Mouse (Mus musculus) neural tube, embryonic 14.5 days (tissue): ENCODE measurements around the gene Gm26558. TPM values are rescaled to one million over a fixed set of nuclear protein-coding genes. Genes with fewer than 3 reads are reported as not detected.

Experiments
- ATAC-seq: fragments of 200-750 bp; cut with Nextera tagmentation; 2 replicates; pipeline ENCODE4 v1.8.0; 2017; ENCODE audit warnings: low read depth, mild to moderate bottlenecking, moderate TSS enrichment, moderate library complexity
- H3K27ac ChIP-seq: fragments of 300-500 bp; sonication (generic); 2 replicates; pipeline ENCODE4 v1.5.1; 2014; ENCODE audit warnings: low read depth, mild to moderate bottlenecking, control low read depth, low read length, moderate library complexity, mixed read lengths
- H3K27me3 ChIP-seq: fragments of 300-500 bp; sonication (generic); 2 replicates; pipeline ENCODE4 v1.6.1; 2014; ENCODE audit warnings: low read length; ENCODE audit not compliant: control insufficient read depth, insufficient read depth
- H3K36me3 ChIP-seq: fragments of 300-500 bp; sonication (generic); 2 replicates; pipeline ENCODE4 v1.6.1; 2014; ENCODE audit warnings: low read length, mixed read lengths; ENCODE audit not compliant: control insufficient read depth, insufficient read depth
- H3K4me1 ChIP-seq: fragments of 300-500 bp; sonication (generic); 2 replicates; pipeline ENCODE4 v1.6.1; 2014; ENCODE audit warnings: low read length; ENCODE audit not compliant: control insufficient read depth, insufficient read depth
- H3K4me2 ChIP-seq: fragments of 300-500 bp; sonication (generic); 2 replicates; pipeline ENCODE4 v1.6.1; 2014; ENCODE audit warnings: mild to moderate bottlenecking, low read depth, low read length, control low read depth
- H3K4me3 ChIP-seq: fragments of 300-500 bp; sonication (generic); 2 replicates; pipeline ENCODE4 v1.5.1; 2014; ENCODE audit warnings: low read depth, low read length, control low read depth, mixed read lengths
- H3K9ac ChIP-seq: fragments of 300-500 bp; sonication (generic); replicated peaks from 2 replicates; pipeline ENCODE4 v1.6.1; 2014; ENCODE audit warnings: low read depth, mild to moderate bottlenecking, control low read depth, low read length, mixed read lengths
- H3K9me3 ChIP-seq: fragments of 300-500 bp; sonication (generic); 2 replicates; pipeline ENCODE4 v1.6.1; 2016; ENCODE audit warnings: low read length; ENCODE audit not compliant: control insufficient read depth
- WGBS: fragments of 180-500 bp; shearing (Covaris S2); extraction: QIAGEN DNeasy Blood & Tissue Kit; methylation state at CpG from one replicate; pipeline ENCODE4 v1.1.7; 2014; 5-methylcytosine and 5-hydroxymethylcytosine counted together
- polyA plus RNA-seq: library from polyadenylated mRNA; unstranded; fragments of >200 nt; fragmentation: Nextera tagmentation; extraction: Ambion mirVana; gene quantifications from 2 replicates; pipeline ENCODE4 v1.2.1, GENCODE M21; 2014

The Gm26558 gene
- polyA plus RNA-seq, 1 experiment from 2014 or later: 5.0 TPM

DNA sequence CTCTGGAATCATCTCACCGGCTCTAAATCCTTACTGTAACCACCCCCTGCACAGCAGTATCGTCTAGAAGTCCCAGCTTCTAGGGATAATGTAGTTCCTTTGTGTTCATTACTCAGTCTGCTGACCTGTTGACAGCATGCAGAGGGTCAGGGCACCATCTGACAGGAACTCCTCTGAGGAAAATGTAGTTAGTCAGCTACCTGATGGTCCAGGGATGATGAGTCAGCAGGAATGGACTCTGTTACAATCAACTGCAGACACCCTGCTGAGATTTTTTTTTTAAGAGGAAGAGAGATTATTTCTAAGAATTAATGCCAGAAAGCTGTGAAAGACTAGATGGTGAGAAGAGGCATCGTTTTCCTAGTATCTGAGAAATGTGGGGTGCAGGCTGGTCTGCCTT is 45.3 kb downstream of the Gm26558 start:
- 73% methylated on average over 3 of the region's 3 CpGs for WGBS

DNA sequence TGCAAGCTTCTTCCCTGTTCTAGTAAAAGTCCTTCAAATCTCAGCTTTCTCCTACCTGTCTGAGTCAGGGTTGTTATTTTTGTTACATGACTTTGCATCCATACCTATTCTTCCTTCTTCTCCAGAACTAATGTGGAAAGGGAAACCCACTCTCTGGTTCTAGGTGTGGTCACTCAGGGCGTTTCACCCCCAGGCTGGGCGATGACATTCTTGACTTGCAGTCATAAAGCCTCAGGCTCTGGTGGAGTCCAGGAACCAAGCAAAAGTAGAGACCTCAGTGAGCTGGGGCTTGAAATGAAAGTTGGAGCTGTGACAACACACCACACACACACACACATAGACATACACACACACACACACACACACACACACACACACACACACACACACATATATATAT is 45.8 kb downstream of the Gm26558 start:
- no peaks in the 10 kb centered on the region for H3K9me3 ChIP-seq
- ATAC-seq: no peak
- no peaks in the 10 kb centered on the region for H3K36me3 ChIP-seq
- WGBS: 66% methylated on average over 2 of the region's 2 CpGs
- no peaks in the 10 kb centered on the region for H3K4me1 ChIP-seq
- no peak overlapping the region for H3K27ac ChIP-seq
- H3K27me3 ChIP-seq: no peaks in the 10 kb centered on the region
- H3K9ac ChIP-seq: no peak overlapping the region
- H3K4me3 ChIP-seq: no peak overlapping the region
- no peak overlapping the region for H3K4me2 ChIP-seq

More for the DNA sequence above, 45.3 kb downstream of the Gm26558 start:
- H3K9ac ChIP-seq: no peak overlapping the region
- H3K27me3 ChIP-seq: no peaks in the 10 kb centered on the region
- H3K36me3 ChIP-seq: no peaks in the 10 kb centered on the region
- H3K9me3 ChIP-seq: no peaks in the 10 kb centered on the region
- no peak overlapping the region for H3K4me3 ChIP-seq
- H3K27ac ChIP-seq: no peak overlapping the region
- no peaks in the 10 kb centered on the region for H3K4me1 ChIP-seq
- no peak for ATAC-seq
- no peak overlapping the region for H3K4me2 ChIP-seq

DNA sequence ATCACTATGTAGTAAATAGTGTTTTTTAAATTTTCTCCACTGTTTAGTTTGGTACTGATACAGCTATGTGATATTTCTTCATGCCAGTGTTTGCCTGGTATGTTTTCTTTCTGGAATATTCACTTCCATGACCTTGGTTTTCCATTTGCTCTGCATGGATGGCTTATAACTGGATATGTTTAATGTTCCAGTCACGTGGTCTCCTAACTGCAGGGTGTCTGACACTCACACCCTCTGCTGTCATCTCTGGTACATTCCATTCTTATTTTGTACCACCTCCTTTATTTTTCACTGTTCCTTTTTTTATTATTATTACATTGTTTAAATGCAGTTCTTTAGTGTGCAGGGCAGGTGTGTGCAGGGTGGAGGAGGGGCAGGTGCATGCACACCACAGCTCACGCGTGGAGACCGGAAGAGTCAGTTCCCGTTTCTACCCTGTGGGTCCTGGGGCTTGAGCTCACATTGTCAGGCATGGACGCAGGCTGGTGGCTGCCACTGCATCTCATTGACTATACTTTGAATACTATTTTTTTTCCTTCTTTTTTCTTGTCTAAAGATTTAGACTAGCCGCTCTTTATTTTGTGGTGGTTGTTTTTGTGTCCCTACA is 47.1 kb downstream of the Gm26558 start:
- Histone ChIP-seq H3K9ac (no peak overlapping the region), H3K4me2 (no peak overlapping the region), H3K27me3 (no peaks in the 10 kb centered on the region), H3K4me3 (no peak overlapping the region), H3K9me3 (no peaks in the 10 kb centered on the region), H3K4me1 (no peaks in the 10 kb centered on the region), H3K27ac (no peak overlapping the region), H3K36me3 (no peaks in the 10 kb centered on the region)
- no peak for ATAC-seq
- 85% methylated on average over 7 of the region's 7 CpGs for WGBS

Other genes starting within 250 kb of the Gm26558 start
- 0.44 and 4.2 TPM in 2 replicates for gene Sp5, start 187.2 kb downstream of the Gm26558 start, polyA plus RNA-seq
- 1.0 and 1.2 TPM in 2 replicates for gene Erich2, start 153.3 kb downstream of the Gm26558 start, polyA plus RNA-seq
- gene Gad1, start 109.0 kb downstream of the Gm26558 start, polyA plus RNA-seq: 84.1 and 119 TPM in 2 replicates
- gene Gorasp2, start 532 bp downstream of the Gm26558 start, polyA plus RNA-seq: 130 and 136 TPM in 2 replicates
- 27.6 and 28.2 TPM in 2 replicates for gene Tlk1, start 163.6 kb upstream of the Gm26558 start, polyA plus RNA-seq